Mouse (Mus musculus): ENCODE data around the gene Ddx6. TPM values are rescaled to one million over a fixed set of nuclear protein-coding genes. Genes with fewer than 3 reads are reported as not detected.
"Not testable (repeated sequence)": the region's sequence is repeated elsewhere in the genome, so short reads cannot be mapped to it uniquely, and the experiment has no call there.

Ddx6 gene
- total RNA-seq, 2 experiments from 2014 or later, result 59.5 to 79.5 TPM

GRCm38 (mm10) chr9:44637551-44638169 is 33.0 kb downstream of the Ddx6 start:
- peak; percentile 59 for ATAC-seq (replicated peaks; ENCODE audit: low FRiP score, poor library complexity, severe bottlenecking)

GRCm38 (mm10) chr9:44638726-44639125 is 34.0 kb downstream of the Ddx6 start:
- ATAC-seq (replicated peaks; ENCODE audit: low FRiP score, poor library complexity, severe bottlenecking), result not testable (repeated sequence)

GRCm38 (mm10) chr9:44640028-44640427 is 35.3 kb downstream of the Ddx6 start:
- not testable (repeated sequence) for ATAC-seq (replicated peaks; ENCODE audit: low FRiP score, poor library complexity, severe bottlenecking)

- ATAC-seq (replicated peaks; ENCODE audit: low FRiP score, poor library complexity, severe bottlenecking), result no peak
Observed at GRCm38 (mm10) chr9:44640646-44641357, 36.1 kb downstream of the Ddx6 start.

- ATAC-seq (replicated peaks; ENCODE audit: low FRiP score, poor library complexity, severe bottlenecking), result no peak
Observed at GRCm38 (mm10) chr9:44641616-44642015, 36.9 kb downstream of the Ddx6 start.

DNA sequence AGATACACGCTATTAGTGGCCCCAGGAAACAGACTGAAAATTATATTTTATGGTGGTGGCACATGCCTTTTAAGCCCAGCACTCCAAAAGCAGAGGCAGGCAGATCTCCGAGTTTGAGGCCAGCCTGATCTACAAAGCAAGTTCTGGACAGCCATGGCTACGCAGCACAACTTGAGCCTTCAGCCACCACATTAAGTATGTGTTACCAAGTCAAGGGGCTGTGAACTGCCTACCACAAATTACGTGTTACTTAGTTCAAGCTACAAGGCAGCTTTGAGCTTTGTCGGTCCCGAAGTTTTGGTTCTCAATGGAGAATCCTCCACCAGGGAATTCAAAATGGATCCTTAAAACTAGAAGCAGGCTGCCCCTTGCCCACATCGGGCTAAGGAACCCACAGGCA is 38.4 kb downstream of the Ddx6 start:
- ATAC-seq (replicated peaks; ENCODE audit: low FRiP score, poor library complexity, severe bottlenecking), result no peak

DNA sequence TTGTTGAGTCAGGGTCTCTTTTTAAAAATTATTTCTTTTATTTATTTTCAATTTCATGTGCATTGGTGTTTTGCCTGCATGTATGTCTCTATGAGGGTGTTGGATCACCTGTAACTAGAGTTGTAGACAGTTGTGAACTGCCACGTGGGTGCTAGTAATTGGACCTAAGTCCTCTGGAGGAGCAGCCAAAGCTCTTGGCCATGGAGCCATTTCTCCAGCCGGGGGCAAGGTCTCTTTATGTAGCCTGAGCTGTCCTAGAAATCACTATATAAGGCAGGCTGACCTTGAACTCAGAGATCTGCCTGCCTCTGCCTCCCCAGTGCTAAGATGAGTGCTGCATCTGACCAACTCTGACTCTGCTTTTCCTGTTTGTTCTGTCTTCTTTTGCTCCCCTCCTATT is 39.5 kb downstream of the Ddx6 start:
- ATAC-seq (replicated peaks; ENCODE audit: low FRiP score, poor library complexity, severe bottlenecking), result no peak

DNA sequence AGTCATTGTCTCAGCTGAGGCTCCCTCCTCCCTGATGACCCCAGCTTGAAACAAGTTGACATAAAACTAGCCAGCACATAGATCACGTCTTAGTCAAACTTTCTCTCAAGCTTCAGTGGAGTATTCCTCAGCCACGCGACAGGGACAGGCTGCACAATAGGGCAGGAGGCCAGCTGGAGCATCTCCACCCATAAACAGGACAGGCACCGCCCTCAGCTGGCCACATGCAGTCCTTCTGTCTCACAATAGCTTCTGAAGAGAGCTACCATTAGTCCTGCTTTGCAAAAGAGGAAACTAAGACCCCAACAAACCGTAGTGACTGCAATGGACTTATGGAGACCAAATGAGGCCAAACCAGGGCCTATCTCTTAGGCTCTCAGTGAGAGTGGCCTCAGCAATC is 40.8 kb downstream of the Ddx6 start:
- no peak for ATAC-seq (replicated peaks; ENCODE audit: low FRiP score, poor library complexity, severe bottlenecking)

DNA sequence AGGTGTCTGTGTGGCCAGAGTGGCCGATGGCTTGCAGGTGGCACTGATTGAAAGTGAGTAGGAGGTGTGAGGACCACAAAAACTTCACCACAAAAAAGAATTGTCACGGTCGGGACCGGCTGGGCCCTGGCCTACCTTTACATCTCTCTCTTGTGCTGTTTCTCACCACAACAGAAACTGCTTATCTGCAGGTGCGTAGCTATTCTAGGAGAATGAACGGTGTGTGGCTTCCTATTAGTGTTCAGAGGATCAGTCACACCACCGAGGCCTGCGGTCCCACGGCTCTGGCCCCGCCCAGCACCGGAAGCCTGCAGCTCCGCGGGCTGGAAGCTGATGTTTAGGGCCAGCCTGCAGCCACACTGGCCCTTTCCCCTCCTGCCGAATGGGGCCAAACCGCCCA is 41.2 kb downstream of the Ddx6 start:
- ATAC-seq (replicated peaks; ENCODE audit: low FRiP score, poor library complexity, severe bottlenecking), result no peak

DNA sequence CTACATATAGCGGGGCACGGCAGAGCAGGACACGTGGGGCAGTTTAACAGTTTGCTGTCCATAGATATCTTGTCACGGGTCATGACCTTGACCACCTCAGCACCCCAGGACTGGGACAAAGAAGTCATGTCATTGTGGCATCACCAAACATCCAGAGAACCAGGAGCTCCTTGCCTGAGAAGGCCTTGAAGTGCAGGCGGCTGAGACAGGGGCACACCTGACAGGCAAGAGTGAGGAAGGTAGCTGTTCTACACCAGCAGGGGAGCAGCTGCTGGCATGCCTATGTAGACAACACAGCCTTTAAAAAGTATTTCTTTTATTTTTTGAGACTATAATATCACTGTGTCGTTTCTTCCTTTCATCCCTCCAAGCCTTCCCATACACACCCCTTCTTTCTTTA is 41.7 kb downstream of the Ddx6 start:
- ATAC-seq (replicated peaks; ENCODE audit: low FRiP score, poor library complexity, severe bottlenecking), result no peak

- ATAC-seq (replicated peaks; ENCODE audit: low FRiP score, poor library complexity, severe bottlenecking), result no peak
Observed at GRCm38 (mm10) chr9:44647026-44647425, 42.3 kb downstream of the Ddx6 start.

DNA sequence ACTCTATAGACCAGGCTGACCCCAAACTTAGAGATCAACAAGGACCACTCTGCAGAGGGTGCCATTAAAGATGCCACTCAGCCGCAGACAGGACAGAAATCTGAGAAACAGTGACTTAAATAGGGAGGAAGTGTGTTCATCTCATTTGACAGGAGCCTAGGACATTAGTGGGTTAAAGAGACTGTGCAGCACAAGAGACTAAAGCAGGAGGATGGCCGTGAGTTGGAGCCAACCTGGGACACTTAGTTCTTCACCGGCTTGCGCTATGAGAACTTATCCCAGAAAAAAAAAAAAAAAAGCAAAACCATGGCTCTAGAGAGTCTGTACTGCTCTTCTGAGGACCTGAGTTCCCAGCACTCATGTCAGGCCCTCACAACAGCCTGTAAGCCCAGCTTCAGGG is 43.0 kb downstream of the Ddx6 start:
- ATAC-seq (replicated peaks; ENCODE audit: low FRiP score, poor library complexity, severe bottlenecking), result no peak

GRCm38 (mm10) chr9:44648881-44649281 is 44.2 kb downstream of the Ddx6 start:
- no peak for ATAC-seq (replicated peaks; ENCODE audit: low FRiP score, poor library complexity, severe bottlenecking)

- peak; percentile 64 for ATAC-seq (replicated peaks; ENCODE audit: low FRiP score, poor library complexity, severe bottlenecking)
Observed at GRCm38 (mm10) chr9:44652027-44652426, 47.3 kb downstream of the Ddx6 start.

GRCm38 (mm10) chr9:44653896-44654295 is 49.2 kb downstream of the Ddx6 start:
- no peak for ATAC-seq (replicated peaks; ENCODE audit: low FRiP score, poor library complexity, severe bottlenecking)

- ATAC-seq (replicated peaks; ENCODE audit: low FRiP score, poor library complexity, severe bottlenecking), result peak; percentile 77
Observed at GRCm38 (mm10) chr9:44655098-44656066, 50.7 kb downstream of the Ddx6 start.

DNA sequence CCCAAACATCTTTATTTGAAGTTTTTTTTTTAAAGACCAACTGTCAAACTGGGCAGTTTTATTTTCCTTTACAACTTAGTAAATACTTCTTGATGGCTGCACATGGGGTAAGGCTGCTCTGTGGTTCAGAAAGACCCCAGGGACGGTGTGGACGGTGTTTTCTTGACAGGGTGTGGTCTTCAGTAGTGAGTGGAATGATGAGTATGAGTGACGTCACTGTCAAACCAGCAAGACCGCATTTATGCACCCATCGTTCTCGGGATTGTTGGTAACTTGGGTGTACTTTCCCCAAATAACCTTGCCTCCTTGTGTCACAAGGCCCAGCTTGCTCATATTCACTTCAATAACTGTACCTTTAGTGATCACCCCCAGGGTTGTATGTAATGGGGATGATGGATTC is 59.0 kb downstream of the Ddx6 start:
- ATAC-seq (replicated peaks; ENCODE audit: low FRiP score, poor library complexity, severe bottlenecking), result no peak

DNA sequence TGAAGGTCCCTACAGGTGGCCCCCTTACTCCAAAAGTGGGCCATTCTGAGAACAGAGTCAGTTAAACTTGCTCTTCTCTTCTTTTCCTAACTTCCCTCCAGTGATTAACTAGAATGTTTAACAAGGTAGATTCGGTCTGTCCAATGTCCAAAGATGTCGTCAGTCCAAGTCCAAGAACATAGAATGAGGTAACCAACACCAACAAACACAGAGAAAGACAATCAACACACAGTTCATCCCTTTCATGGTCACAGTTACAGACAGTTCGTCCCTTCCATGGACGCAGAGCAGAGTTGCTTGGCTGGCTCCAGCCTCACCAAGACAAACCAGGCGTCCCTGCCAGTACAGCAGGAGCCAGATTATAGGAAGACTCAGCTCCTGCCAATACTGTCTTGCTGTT is 66.7 kb downstream of the Ddx6 start:
- ATAC-seq (replicated peaks; ENCODE audit: low FRiP score, poor library complexity, severe bottlenecking), result no peak

DNA sequence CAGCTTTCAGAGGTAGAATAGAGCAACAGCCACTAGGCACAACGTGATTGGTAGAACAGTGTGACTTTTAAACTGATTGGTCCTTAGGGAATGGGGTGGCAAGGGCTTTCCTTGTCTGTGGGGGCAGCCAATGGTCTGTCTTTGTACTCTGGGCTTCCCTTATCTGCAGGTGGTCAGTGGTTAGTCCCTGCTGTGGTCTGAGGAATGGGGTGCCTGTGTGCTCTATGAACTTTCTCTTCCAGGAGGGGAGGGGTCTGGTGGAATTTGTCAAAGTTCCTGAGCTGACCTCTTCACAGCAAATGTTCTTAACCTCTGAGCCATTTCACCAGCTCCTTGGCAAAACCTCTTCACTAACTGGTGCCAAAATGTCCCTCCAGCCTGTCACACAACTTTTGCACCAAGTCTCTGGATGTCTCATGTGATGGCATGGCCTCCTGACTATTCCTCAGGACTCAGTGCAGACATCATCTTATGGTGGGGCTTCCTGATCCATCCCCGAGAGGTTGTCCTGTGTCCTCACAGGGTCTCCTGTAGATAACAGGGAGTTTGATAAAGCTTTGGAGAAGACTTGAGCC is 67.7 kb downstream of the Ddx6 start:
- ATAC-seq (replicated peaks; ENCODE audit: low FRiP score, poor library complexity, severe bottlenecking), result no peak

GRCm38 (mm10) chr9:44673005-44673404 is 68.3 kb downstream of the Ddx6 start, which contains the start of gene Treh:
Gene Treh (plus strand): TSS chr9:44673233.
- no peak for ATAC-seq (replicated peaks; ENCODE audit: low FRiP score, poor library complexity, severe bottlenecking)

Data from erythroid progenitor cell, adult 5-6 weeks (primary cell).